In the genomic region with DNA sequence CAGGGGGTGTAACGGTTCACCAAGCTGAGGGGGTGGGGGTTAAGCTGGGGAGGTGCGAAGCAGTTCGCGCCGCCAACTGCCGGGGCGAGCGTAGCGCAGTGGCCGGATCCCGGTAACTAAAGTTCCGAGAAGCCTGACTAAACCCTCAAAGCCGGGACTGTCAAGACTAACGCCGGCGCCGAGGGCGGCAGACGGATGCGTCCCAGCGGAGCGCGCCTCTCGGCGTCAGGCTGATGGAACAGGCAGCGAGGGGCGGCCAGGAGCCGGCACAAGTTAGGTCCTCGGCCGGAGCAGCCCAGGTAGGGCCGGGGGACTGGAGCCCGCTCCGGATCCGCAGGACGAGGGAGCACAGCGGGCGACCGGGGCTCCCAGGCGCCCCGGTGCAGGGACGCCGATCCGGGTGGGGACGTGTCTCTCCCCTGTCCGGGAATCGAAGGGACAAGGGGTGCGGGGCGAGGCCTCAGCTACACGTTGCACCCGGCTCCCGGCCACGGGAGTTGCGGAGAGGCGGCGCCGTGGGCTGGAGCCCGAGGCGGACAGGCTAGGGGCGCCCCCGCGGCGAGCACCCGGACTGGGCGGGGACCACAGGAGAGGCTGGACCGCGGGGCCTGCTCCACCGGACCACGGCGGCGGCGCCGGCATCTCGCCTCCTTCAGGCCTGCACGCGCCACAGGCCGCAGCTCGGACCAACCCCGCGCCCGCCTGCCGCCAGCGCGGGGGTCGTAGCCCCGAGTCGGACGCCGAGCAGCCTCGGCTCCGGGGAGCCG, we compare ENCODE assay signal across 7 mouse cellular contexts. TPM values are rescaled to one million over a fixed set of nuclear protein-coding genes. Genes with fewer than 3 reads are reported as not detected.
DNase-seq lines count a peak whose midpoint lies in the region; ATAC-seq lines count a peak whose summit lies in the region.

No protein-coding gene starts in this region.

- H3K4me2 ChIP-seq in intestine, embryonic 14.5 days (ENCODE audit: low read length), result peak overlapping the region; percentile 65
- H3K4me2 ChIP-seq in limb, embryonic 11.5 days (ENCODE audit: low read depth, severe bottlenecking), result peak overlapping the region; percentile 85
- H3K4me2 ChIP-seq in midbrain, embryonic 12.5 days (replicated peaks), result peak overlapping the region; percentile 94

- ATAC-seq in intestine, embryonic 14.5 days (replicated peaks; ENCODE audit: low FRiP score, low TSS enrichment, low read depth), result peak; percentile 87
- ATAC-seq in limb, embryonic 11.5 days (ENCODE audit: insufficient number of reproducible peaks, low FRiP score, low TSS enrichment, low read depth), result peak; percentile 73
- peak; percentile 83 for ATAC-seq in midbrain, embryonic 12.5 days (ENCODE audit: low FRiP score, low read depth)

- peaks cover 11% of the 10 kb centered on the region for H3K4me1 ChIP-seq in intestine, embryonic 14.5 days (replicated peaks; ENCODE audit: control insufficient read depth, insufficient read depth, low read length)
- peaks cover 9% of the 10 kb centered on the region for H3K4me1 ChIP-seq in limb, embryonic 11.5 days (ENCODE audit: control insufficient read depth, insufficient read depth, low read length)
- H3K4me1 ChIP-seq in midbrain, embryonic 12.5 days, result peaks cover 15% of the 10 kb centered on the region

- peak overlapping the region; percentile 98 for H3K27ac ChIP-seq in intestine, embryonic 14.5 days (ENCODE audit: low read depth)
- peak overlapping the region; percentile 95 for H3K27ac ChIP-seq in limb, embryonic 11.5 days (replicated peaks; ENCODE audit: low read depth, low read length)
- peak overlapping the region; percentile 92 for H3K27ac ChIP-seq in midbrain, embryonic 12.5 days (replicated peaks)

- H3K9ac ChIP-seq in intestine, embryonic 14.5 days (ENCODE audit: low read length), result peak overlapping the region; percentile 82
- H3K9ac ChIP-seq in limb, embryonic 11.5 days (ENCODE audit: low read length), result peak overlapping the region; percentile 96
- H3K9ac ChIP-seq in midbrain, embryonic 12.5 days (replicated peaks), result peak overlapping the region; percentile 95

- peak; percentile 71 to 79 for DNase-seq in adrenal gland, adult 18-20 months (ENCODE audit: low spot score in 2 of 2)
- DNase-seq in embryo, embryonic 10 days (ENCODE audit: low spot score), result peak; percentile 76
- DNase-seq in gastrocnemius, postnatal 25 days, result peak; percentile 81
- DNase-seq in intestine, embryonic 14.5 days (ENCODE audit: low spot score), result peak; percentile 88
- peak; percentile 80 for DNase-seq in limb, embryonic 11.5 days (ENCODE audit: low spot score)
- peak; percentile 37 for DNase-seq in spleen, adult 12 weeks (ENCODE audit: low spot score)

- H3K27me3 ChIP-seq in intestine, embryonic 14.5 days (replicated peaks; ENCODE audit: control insufficient read depth, insufficient read depth, low read length), result no peaks in the 10 kb centered on the region
- H3K27me3 ChIP-seq in limb, embryonic 11.5 days (ENCODE audit: control insufficient read depth, insufficient read depth, low read length), result no peaks in the 10 kb centered on the region
- peaks cover 12% of the 10 kb centered on the region for H3K27me3 ChIP-seq in midbrain, embryonic 12.5 days

- WGBS in intestine, embryonic 14.5 days, result under 1% methylated on average over 66 of the region's 91 CpGs
- WGBS in limb, embryonic 11.5 days, result under 1% methylated on average over 76 of the region's 91 CpGs
- under 1% methylated on average over 83 of the region's 91 CpGs for WGBS in midbrain, embryonic 12.5 days

- H3K4me3 ChIP-seq in intestine, embryonic 14.5 days (ENCODE audit: low read depth, low read length), result peak overlapping the region; percentile 66
- H3K4me3 ChIP-seq in limb, embryonic 11.5 days (ENCODE audit: low read depth, low read length), result peak overlapping the region; percentile 93
- H3K4me3 ChIP-seq in midbrain, embryonic 12.5 days, result peak overlapping the region; percentile 90

- H3K36me3 ChIP-seq in intestine, embryonic 14.5 days (ENCODE audit: control insufficient read depth, insufficient read depth, low read length), result no peaks in the 10 kb centered on the region
- H3K36me3 ChIP-seq in limb, embryonic 11.5 days (ENCODE audit: control insufficient read depth, insufficient read depth, low read length), result no peaks in the 10 kb centered on the region
- H3K36me3 ChIP-seq in midbrain, embryonic 12.5 days, result no peaks in the 10 kb centered on the region

- H3K9me3 ChIP-seq in intestine, embryonic 14.5 days (ENCODE audit: control insufficient read depth, low read length), result no peaks in the 10 kb centered on the region
- no peaks in the 10 kb centered on the region for H3K9me3 ChIP-seq in limb, embryonic 11.5 days (ENCODE audit: control insufficient read depth, low read length)
- no peaks in the 10 kb centered on the region for H3K9me3 ChIP-seq in midbrain, embryonic 12.5 days

RNA-seq across cellular contexts. Expression of a gene that starts 1.0 kb away (rescaled TPM):
- total RNA-seq in adrenal gland, adult 18-20 months (2021), result 10 to 100 TPM in 1 of 2 experiments, 1 to 10 TPM in 1; 5.0 to 10.3 TPM
- total RNA-seq in gastrocnemius, postnatal 25 days (2021), result 1 to 10 TPM; 2.9 to 3.6 TPM
- polyA plus RNA-seq in intestine, embryonic 14.5 days (2014; fragmentation: Nextera tagmentation; extraction: Ambion mirVana), result 26.4 and 29.5 TPM in 2 replicates
- polyA plus RNA-seq in limb, embryonic 11.5 days (2014; fragmentation: Nextera tagmentation; extraction: Ambion mirVana), result 18.8 and 22.6 TPM in 2 replicates
- 14.5 and 15.0 TPM in 2 replicates for polyA plus RNA-seq in midbrain, embryonic 12.5 days (2016; fragmentation: Nextera tagmentation; extraction: Ambion mirVana)

Comparison
In these comparisons a context has a peak if more than half of its experiments do, and no peak if none do; other contexts are left out.
1. Peak in every context shown above with its lines: DNase-seq, ATAC-seq, H3K4me3 ChIP-seq and H3K27ac ChIP-seq.
2. DNase-seq: peak in every context shown above with its lines; median percentile 88 in intestine, embryonic 14.5 days; 81 in gastrocnemius, postnatal 25 days; 80 in limb, embryonic 11.5 days; 76 in embryo, embryonic 10 days; 75 in adrenal gland, adult 18-20 months; 37 in spleen, adult 12 weeks.